Mouse (Mus musculus) spleen, postnatal 36 days (tissue): ENCODE data around the gene Mcemp1.

ENCODE experiments used
- DNase-seq, 2 experiments: peaks; one replicate each; pipeline ENCODE4 v3.0.0; 2022; ENCODE audit warnings: low spot score in 2 of 2, mixed read lengths in 1 of 2

Mcemp1 gene

GRCm38 (mm10) chr8:3671980-3672491 lies 6.5 kb downstream of the Mcemp1 start, which contains the start of gene Fcor:
Fcor (minus strand) TSS chr8:3672362.
- peak; percentile 79 to 80 for DNase-seq

- no peak for DNase-seq
These were observed 9.1 kb downstream of the Mcemp1 start for GRCm38 (mm10) chr8:3674671-3675070.

- DNase-seq = peak; percentile 93 to 95
These were observed 10.8 kb downstream of the Mcemp1 start, which contains the start of gene Trappc5 for GRCm38 (mm10) chr8:3676131-3676992. Trappc5 (plus strand) TSS chr8:3676299.

- DNase-seq = no peak
These were observed 11.5 kb downstream of the Mcemp1 start for GRCm38 (mm10) chr8:3676993-3677579.

- DNase-seq = no peak
These were observed 13.3 kb downstream of the Mcemp1 start for GRCm38 (mm10) chr8:3678831-3679230.

DNA sequence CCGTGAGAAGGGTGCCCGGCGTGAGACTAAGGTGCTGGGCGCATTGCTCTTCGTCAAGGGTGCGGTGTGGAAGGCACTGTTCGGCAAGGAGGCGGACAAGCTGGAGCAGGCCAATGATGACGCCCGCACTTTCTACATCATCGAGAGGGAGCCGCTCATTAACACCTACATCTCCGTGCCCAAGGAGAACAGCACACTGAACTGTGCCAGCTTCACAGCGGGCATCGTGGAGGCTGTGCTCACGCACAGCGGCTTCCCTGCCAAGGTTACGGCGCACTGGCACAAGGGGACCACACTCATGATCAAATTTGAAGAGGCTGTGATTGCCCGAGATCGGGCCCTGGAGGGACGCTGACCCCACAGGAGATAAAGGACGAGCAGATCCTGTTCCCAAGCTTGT lies 13.7 kb downstream of the Mcemp1 start:
- DNase-seq = no peak

- no peak for DNase-seq
These were observed 14.1 kb downstream of the Mcemp1 start for GRCm38 (mm10) chr8:3679656-3680055.

GRCm38 (mm10) chr8:3682435-3682834 lies 16.9 kb downstream of the Mcemp1 start:
- DNase-seq = no peak

DNA sequence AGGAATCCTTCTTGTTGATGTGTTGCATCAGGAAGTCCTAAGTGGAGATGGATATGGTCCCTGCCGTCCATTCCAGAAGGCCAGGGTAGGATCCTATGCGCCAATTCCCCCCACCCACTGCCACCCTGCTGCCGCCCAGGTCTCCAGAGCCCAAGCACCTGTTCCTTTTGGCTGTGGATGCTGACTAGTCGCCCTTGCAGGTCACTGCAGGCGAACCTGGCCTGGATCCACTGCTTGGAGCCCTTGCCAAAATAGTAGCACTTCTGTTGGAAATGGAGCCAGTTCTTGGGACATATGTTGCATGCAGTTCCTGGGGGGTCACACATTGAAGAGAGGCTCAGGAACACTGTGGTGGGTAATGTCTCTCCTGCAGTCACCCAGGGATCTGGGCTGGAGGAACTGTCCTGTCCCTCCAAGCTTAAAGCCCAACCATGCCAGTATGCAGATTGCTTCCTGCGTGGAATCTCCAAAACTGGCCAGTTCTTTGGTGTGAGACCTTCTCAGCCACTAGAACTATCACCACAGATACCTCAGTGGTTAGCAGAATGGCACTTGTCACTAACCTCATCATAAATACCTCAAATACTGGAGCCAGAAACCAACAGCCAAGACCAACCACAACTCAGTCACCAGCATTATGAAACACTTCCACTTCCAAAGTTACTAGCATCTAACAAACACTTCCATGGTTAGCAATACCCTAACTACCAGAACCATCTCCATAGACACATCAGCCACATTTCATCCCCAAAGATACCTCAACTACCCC lies 18.0 kb downstream of the Mcemp1 start:
- no peak for DNase-seq

DNA sequence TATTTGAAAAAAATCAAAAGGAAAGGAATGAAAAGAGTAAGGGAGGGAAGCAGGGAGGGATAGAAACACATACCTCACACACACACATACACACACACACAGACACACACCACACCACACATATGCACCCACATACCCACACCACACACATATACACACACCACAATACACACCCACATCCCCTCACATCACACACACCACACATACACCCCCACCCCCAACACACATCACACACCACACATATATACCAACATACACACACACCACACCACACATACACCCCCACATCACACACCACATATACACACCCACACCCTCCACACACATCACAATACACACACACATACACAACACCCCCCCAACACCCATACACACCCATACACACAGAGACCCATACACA lies 19.0 kb downstream of the Mcemp1 start:
- no peak for DNase-seq

DNA sequence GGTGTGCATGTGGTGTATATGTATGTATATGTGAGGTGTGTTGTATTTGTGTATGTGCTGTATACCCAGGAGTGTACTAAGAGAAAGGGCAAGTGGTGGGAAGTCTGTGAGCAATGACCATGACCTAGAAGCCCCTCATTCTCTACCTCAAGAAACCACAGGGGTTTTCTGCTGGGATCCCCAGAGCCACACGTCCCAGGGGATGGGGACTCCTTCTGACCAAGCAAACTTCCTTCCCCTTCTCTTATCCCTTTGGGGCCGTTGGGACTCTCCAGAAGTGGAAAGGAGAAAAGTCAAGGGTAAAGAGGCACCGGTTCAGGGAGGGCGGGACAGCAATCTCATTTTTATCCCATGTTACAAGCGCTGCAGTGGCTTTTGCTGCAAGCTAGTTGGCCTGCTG lies 19.9 kb downstream of the Mcemp1 start:
- no peak for DNase-seq

DNA sequence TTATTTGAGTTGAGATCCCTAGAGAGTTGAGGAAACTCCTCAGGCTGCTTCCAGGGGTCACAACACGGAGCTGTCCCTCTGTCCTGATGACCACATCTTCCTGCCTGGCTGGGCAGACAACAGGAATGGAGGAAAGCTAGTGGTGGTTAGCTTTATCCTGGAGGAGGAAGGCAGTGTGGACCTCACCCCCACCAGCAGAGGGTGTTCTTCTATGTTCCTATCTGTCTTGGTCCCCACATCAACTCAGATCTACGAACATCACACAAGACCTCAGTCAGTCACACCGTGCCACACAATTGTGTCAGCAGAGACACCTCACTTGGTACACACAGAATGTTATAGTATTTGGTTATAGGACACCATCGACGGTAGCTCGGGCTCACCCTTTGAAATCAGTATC lies 22.0 kb downstream of the Mcemp1 start:
- DNase-seq = no peak

DNA sequence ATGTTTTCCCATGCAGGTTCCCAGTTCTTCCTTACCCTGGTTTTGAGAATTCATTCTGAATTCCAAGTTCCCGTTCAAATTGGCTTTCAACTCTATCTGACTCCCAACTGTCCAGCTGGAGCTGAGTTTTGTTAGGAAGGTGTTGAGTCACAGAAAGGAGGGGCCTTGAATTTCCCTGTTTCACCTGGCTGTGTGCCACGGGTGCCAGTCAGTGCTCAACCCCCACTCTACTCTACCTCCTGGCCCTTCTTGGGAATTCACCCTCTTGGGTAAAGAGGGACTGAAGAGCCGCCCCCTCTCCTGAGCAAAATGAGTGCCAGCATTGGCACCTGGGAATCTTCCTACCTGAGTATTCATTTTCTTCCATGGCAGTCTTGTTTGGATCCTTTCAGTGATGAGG lies 25.2 kb downstream of the Mcemp1 start:
- no peak for DNase-seq

DNA sequence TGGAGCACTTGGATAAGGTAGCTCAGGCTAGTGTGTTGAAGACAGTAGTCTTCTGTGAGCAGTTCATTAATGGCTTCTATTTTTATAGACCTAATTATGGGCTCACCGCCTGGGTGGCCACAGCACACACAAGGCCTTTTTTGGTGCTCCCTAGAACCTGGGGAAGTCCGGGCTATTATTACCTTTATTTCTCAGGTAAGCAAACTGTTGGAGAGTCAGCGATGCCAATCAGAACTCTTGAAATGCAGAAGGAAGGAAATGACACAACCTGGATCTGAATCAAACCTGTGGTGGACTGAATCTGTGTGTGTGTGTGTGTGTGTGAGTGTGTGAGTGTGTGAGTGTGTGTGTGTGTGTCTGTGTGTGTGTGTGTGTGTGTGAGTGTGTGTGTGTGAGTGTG lies 28.6 kb downstream of the Mcemp1 start, which contains the start of gene Fcer2a:
Fcer2a (minus strand) TSS at position 55 of the 400 bp plus-strand sequence.
- peak; percentile 73 to 83 for DNase-seq

- DNase-seq = no peak
These were observed 35.9 kb downstream of the Mcemp1 start for GRCm38 (mm10) chr8:3701491-3701890.

DNA sequence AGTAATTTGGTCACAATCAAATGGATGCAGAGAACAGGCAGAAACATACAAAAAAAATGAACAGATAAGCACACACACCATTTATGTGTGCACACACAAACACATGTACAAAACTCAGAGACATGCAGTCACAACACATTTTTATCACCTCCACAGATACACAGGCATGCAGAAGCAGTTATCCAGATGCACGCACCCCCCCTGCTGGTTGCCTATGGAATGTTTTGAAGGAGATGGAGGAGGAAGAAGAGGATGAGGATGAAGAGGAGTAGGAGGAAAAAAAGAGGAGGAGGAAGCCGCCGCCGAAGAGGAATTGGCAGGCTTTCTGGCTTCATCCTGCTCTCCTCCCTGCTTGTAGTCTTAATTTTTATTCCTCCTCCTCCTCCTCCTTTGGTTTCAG lies 40.2 kb downstream of the Mcemp1 start:
- DNase-seq = no peak

GRCm38 (mm10) chr8:3707611-3708010 lies 42.1 kb downstream of the Mcemp1 start:
- no peak for DNase-seq

- peak; percentile 42 for DNase-seq
These were observed 44.8 kb downstream of the Mcemp1 start for GRCm38 (mm10) chr8:3710312-3710711.

DNA sequence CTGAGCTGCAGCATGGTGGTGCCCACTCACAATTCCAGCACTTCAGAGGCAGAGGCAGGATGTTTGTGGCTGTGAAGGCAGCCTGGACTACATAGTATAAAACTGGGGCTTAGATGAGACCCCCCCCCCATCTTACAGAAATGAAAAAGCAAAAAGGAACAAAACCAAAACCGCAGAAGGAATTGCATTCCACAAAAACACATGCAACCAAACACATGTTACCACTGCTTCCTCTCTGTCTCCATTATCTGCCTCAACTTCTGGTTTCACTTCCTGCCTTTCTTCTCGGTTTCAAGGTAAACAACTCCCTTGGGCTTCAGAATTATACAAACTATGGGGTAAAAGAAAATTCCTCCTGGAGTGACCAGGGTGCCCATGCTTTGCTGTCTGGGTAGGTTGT lies 46.1 kb downstream of the Mcemp1 start:
- peak; percentile 72 to 83 for DNase-seq

DNA sequence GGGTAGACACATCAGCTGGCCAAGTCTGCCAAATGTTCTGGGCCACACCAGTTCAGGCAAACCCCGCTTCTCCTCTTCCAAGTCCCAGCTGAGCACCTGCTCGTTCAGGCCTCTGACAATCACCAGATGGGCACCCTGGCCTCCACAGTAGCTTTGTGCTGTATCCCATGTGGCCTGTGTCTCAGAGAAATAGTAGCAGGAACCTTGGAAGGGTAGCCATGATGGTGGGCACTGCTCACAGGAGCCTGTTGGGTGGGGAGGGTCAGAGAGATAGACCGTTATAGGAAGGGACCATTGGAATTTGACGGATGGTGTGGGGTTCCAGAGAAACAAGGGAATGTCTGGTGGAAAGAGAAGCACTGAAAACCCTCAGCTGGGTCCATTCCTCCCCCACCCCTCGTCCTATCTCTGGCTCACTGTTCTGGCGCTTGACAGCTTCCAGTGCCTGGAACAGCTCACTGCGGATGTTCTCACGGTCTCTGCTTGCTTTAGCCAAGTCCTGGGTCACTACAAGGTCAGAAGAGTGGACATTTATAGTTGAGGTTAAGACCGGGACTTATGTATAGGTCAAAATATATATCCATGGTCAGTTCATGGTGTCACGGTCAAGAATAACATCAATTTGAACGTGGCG lies 51.9 kb downstream of the Mcemp1 start:
- DNase-seq = no peak

DNA sequence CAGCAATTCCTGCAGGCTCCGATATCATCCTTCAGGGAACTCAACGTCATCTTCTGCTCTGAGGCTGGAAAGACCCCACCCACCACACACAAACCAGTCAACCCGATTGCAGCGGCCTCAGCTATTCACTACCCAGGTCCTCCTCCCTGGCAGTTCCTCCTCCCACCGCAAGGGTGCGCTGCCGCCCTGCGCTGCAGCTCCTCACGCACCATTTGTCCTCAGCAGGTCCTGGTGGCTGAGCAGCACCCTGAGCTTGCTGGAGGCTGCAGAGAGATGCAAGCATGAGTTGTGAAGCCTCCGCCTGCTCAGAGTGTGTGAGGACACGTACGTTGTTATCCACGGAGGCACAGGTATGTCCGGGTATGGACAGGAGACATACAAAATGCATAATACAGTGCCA lies 53.0 kb downstream of the Mcemp1 start:
- peak; percentile 76 to 80 for DNase-seq
